Mouse (Mus musculus) hindbrain, postnatal 0 days (tissue): ENCODE measurements around the gene Atxn10. TPM values are rescaled to one million over a fixed set of nuclear protein-coding genes. Genes with fewer than 3 reads are reported as not detected.

Experiments
- ATAC-seq: fragments of 200-750 bp; cut with Nextera tagmentation; 2 replicates; pipeline ENCODE4 v1.8.0; 2017; ENCODE audit warnings: mild to moderate bottlenecking, moderate TSS enrichment, moderate library complexity
- DNase-seq: peaks from one replicate; pipeline ENCODE4 v3.0.0-alpha.2; 2015; ENCODE audit warnings: low spot score
- H3K27ac ChIP-seq: fragments of 300-500 bp; sonication (generic); 2 replicates; pipeline ENCODE4 v1.5.1; 2014; ENCODE audit warnings: mild to moderate bottlenecking
- H3K27me3 ChIP-seq: fragments of 300-500 bp; sonication (generic); 2 replicates; pipeline ENCODE4 v1.6.1; 2014; ENCODE audit warnings: low read length, mixed read lengths; ENCODE audit not compliant: insufficient read depth
- H3K36me3 ChIP-seq: fragments of 300-500 bp; sonication (generic); 2 replicates; pipeline ENCODE4 v1.6.1; 2014; ENCODE audit warnings: low read length, mixed read lengths; ENCODE audit not compliant: insufficient read depth
- H3K4me1 ChIP-seq: fragments of 300-500 bp; sonication (generic); 2 replicates; pipeline ENCODE4 v1.6.1; 2014; ENCODE audit warnings: antibody characterized with exemption, low read length, mixed read lengths; ENCODE audit not compliant: insufficient read depth
- H3K4me2 ChIP-seq: fragments of 300-500 bp; sonication (generic); 2 replicates; pipeline ENCODE4 v1.6.1; 2014; ENCODE audit warnings: low read depth, mild to moderate bottlenecking, low read length, moderate library complexity, mixed read lengths
- H3K4me3 ChIP-seq: fragments of 300-500 bp; sonication (generic); 2 replicates; pipeline ENCODE4 v1.5.1; 2014; ENCODE audit warnings: low read length
- H3K9ac ChIP-seq: fragments of 300-500 bp; sonication (generic); replicated peaks from 2 replicates; pipeline ENCODE4 v1.6.1; 2014; ENCODE audit warnings: mild to moderate bottlenecking, low read length, moderate library complexity, mixed read lengths
- H3K9me3 ChIP-seq: fragments of 300-500 bp; sonication (generic); 2 replicates; pipeline ENCODE4 v1.6.1; 2016; ENCODE audit warnings: low read length, mixed read lengths
- CTCF ChIP-seq: IDR thresholded peaks from 2 replicates; pipeline ENCODE4 v1.5.1; 2016; ENCODE audit warnings: antibody characterized with exemption, control low read depth, low read depth
- WGBS: fragments of 180-500 bp; shearing (Covaris S2); extraction: QIAGEN DNeasy Blood & Tissue Kit; methylation state at CpG from one replicate; pipeline ENCODE4 v1.1.7; 2014; 5-methylcytosine and 5-hydroxymethylcytosine counted together
- polyA plus RNA-seq: library from polyadenylated mRNA; unstranded; fragments of >200 nt; fragmentation: Nextera tagmentation; extraction: Ambion mirVana; gene quantifications from 2 replicates; pipeline ENCODE4 v1.2.1, GENCODE M21; 2015
- total RNA-seq: library from RNA; depleted of rRNA; stranded (reverse); fragments of >200 nt; gene quantifications from 2 replicates; pipeline ENCODE4 v1.2.3, GENCODE M21; 2014

Atxn10 gene
- total and polyA plus RNA-seq, 2 experiments from 2014 or later: 292 to 499 TPM

- Histone ChIP-seq H3K27me3 (no peaks in the 10 kb centered on the region), H3K4me3 (no peak overlapping the region), H3K4me1 (no peaks in the 10 kb centered on the region), H3K9me3 (no peaks in the 10 kb centered on the region), H3K27ac (no peak overlapping the region), H3K9ac (no peak overlapping the region), H3K36me3 (peaks cover 11% of the 10 kb centered on the region; the same call in 1 of the 2 replicates), H3K4me2 (no peak overlapping the region)
- DNase-seq (no peak), ATAC-seq (no peak)
- no peak for TF ChIP-seq CTCF
- 80% methylated on average over 6 of the region's 6 CpGs for whole genome bisulfite sequencing
These were observed 133.4 kb downstream of the Atxn10 start for GRCm38 (mm10) chr15:85469401-85469800.

GRCm38 (mm10) chr15:85474697-85475096, 138.7 kb downstream of the Atxn10 start:
- Histone ChIP-seq H3K27me3 (no peaks in the 10 kb centered on the region), H3K36me3 (no peaks in the 10 kb centered on the region)
- DNase-seq: peak; percentile 71

GRCm38 (mm10) chr15:85477584-85477983, 141.5 kb downstream of the Atxn10 start:
- Histone ChIP-seq H3K9me3 (no peaks in the 10 kb centered on the region), H3K27ac (no peak overlapping the region), H3K36me3 (no peaks in the 10 kb centered on the region), H3K9ac (no peak overlapping the region), H3K27me3 (no peaks in the 10 kb centered on the region), H3K4me3 (no peak overlapping the region), H3K4me2 (no peak overlapping the region), H3K4me1 (no peaks in the 10 kb centered on the region)
- WGBS: 40% methylated on average over 1 of the region's 1 CpGs
- no peak for ATAC-seq
- peak; percentile 54 for DNase-seq
- TF ChIP-seq CTCF: peak; percentile 83

More at GRCm38 (mm10) chr15:85474697-85475096, 138.7 kb downstream of the Atxn10 start:
- Histone ChIP-seq H3K9ac (no peak overlapping the region), H3K27ac (no peak overlapping the region), H3K4me2 (no peak overlapping the region), H3K4me1 (no peaks in the 10 kb centered on the region), H3K9me3 (no peaks in the 10 kb centered on the region), H3K4me3 (no peak overlapping the region)
- no peak for TF ChIP-seq CTCF
- no peak for ATAC-seq
- WGBS: 41% methylated on average over 3 of the region's 3 CpGs

- H3K4me2 ChIP-seq: no peak overlapping the region
- no peaks in the 10 kb centered on the region for H3K4me1 ChIP-seq
- H3K4me3 ChIP-seq: no peak overlapping the region
- no peak overlapping the region for H3K9ac ChIP-seq
- no peaks in the 10 kb centered on the region for H3K27me3 ChIP-seq
- no peaks in the 10 kb centered on the region for H3K9me3 ChIP-seq
- DNase-seq: peak; percentile 53
- no peak overlapping the region for H3K27ac ChIP-seq
- 61% methylated on average over 11 of the region's 12 CpGs for WGBS
- H3K36me3 ChIP-seq: no peaks in the 10 kb centered on the region
- TF ChIP-seq CTCF: no peak
- no peak for ATAC-seq
These were observed 143.3 kb downstream of the Atxn10 start for GRCm38 (mm10) chr15:85479365-85479764.

- Histone ChIP-seq H3K9ac (no peak overlapping the region), H3K4me1 (no peaks in the 10 kb centered on the region), H3K4me3 (no peak overlapping the region), H3K27me3 (no peaks in the 10 kb centered on the region), H3K36me3 (no peaks in the 10 kb centered on the region), H3K4me2 (no peak overlapping the region), H3K27ac (no peak overlapping the region), H3K9me3 (no peaks in the 10 kb centered on the region)
- DNase-seq (no peak), ATAC-seq (0 out of 2 replicates have a peak, but pooled peaks have one; percentile 8)
- WGBS: 64% methylated on average over 5 of the region's 5 CpGs
- no peak for TF ChIP-seq CTCF
These were observed 143.9 kb downstream of the Atxn10 start for GRCm38 (mm10) chr15:85479919-85480318.

GRCm38 (mm10) chr15:85480630-85481029, 144.6 kb downstream of the Atxn10 start:
- no peaks in the 10 kb centered on the region for H3K27me3 ChIP-seq
- no peak for DNase-seq
- H3K9ac ChIP-seq: no peak overlapping the region
- no peaks in the 10 kb centered on the region for H3K9me3 ChIP-seq
- H3K4me1 ChIP-seq: no peaks in the 10 kb centered on the region
- no peak overlapping the region for H3K4me3 ChIP-seq
- TF ChIP-seq CTCF: peak; percentile 57
- WGBS: 38% methylated on average over 3 of the region's 3 CpGs
- no peak overlapping the region for H3K27ac ChIP-seq
- 0 out of 2 replicates have a peak, but pooled peaks have one; percentile 21 for ATAC-seq
- no peaks in the 10 kb centered on the region for H3K36me3 ChIP-seq
- no peak overlapping the region for H3K4me2 ChIP-seq

- no peaks in the 10 kb centered on the region for H3K36me3 ChIP-seq
- no peak overlapping the region for H3K4me3 ChIP-seq
- WGBS: 73% methylated on average over 10 of the region's 10 CpGs
- H3K4me2 ChIP-seq: no peak overlapping the region
- no peaks in the 10 kb centered on the region for H3K27me3 ChIP-seq
- H3K27ac ChIP-seq: no peak overlapping the region
- ATAC-seq (no peak), DNase-seq (no peak)
- no peak overlapping the region for H3K9ac ChIP-seq
- peaks cover 7% of the 10 kb centered on the region; the same call in 1 of the 2 replicates for H3K4me1 ChIP-seq
- H3K9me3 ChIP-seq: no peaks in the 10 kb centered on the region
- no peak for TF ChIP-seq CTCF
These were observed 152.9 kb downstream of the Atxn10 start for GRCm38 (mm10) chr15:85488900-85489299.
